Mouse (Mus musculus) ES-CJ7 (cell line): ENCODE measurements at regions not wholly inside any gene's neighbourhood (a gene's known extent, or its start where the extent isn't known, plus 50 kb on each side); places are given as distances from the start of the nearest gene placed in this dataset.

Experiments used
- DNase-seq: peaks from one replicate; pipeline ENCODE4 v3.0.0; 2011; ENCODE audit warnings: low read depth, low spot score

DNA sequence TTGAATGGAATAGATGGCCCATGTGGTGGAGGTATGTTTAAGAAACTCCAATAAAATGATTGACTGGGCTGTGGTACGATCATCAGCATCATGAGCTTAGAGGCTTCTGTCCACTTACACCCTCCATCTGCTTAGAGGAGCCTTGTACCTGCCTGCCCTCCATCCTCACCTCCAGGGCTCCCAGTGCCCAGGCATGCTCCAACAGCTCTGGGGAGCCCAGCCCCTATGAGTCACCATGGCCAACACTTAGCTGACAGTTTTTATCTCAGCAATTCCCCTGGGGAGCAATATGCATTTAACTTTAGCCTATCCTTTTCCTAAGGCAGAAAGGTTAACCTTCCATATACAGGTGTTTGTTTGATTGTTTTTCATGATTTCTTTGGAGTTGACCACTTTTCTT is 174.3 kb upstream of the Plxna2 start:
- no peak for DNase-seq

DNA sequence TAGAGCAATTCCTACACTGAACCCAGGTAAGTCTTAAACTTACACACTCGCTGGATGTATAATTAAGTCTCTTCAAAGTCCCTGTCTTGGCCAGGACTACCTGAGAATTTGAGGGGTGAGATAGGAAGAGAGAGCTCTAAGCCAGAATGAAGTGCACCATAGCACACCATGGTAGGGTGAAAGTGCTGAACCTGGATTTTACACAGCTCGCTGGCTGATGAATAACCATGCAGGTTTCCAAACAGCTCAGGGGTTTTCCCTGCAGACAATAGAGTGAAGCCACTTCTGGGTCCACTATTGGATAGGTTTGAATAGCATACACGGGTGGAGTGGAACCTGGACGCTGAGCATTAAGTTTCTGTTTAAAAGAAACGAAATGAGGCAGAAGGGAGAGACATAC is 180.7 kb upstream of the Plxna2 start:
- no peak for DNase-seq

DNA sequence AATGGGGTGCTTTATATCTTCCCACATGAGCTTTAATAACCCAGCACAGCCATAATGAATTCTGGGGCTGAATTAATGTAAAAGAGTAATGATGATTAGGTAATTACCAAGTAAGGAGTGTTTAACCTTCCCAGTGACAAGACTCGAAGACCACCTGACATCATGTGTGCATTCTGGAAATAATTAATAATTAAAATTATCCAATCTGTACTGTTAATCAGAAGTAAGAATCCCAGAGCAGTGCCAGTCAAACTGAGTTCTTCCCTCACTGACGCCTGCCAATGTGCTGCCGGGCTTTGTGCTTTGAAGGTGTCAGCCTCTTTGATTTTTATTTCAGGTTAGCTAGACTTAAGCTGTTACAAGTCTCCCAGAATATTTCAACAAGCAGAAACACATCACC is 183.0 kb upstream of the Plxna2 start:
- no peak for DNase-seq

DNA sequence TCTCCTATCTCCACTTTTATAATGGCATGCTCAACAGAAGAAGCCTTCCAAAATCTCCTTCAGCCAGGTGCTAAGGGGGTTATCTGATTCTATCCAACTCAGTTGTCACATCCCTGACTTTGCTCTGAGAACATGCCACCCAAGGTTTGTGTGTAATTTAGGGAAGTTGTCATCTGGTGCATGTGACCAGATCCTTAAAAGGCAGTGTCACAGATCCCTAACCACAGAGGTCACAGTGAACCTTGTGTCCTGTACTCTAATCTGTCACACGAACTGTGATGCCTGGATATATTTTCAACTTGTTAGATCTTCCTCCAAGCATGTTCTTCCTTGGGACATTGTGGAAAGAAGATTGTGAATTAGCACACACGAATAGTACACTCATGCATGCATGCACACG is 189.4 kb upstream of the Plxna2 start:
- no peak for DNase-seq

DNA sequence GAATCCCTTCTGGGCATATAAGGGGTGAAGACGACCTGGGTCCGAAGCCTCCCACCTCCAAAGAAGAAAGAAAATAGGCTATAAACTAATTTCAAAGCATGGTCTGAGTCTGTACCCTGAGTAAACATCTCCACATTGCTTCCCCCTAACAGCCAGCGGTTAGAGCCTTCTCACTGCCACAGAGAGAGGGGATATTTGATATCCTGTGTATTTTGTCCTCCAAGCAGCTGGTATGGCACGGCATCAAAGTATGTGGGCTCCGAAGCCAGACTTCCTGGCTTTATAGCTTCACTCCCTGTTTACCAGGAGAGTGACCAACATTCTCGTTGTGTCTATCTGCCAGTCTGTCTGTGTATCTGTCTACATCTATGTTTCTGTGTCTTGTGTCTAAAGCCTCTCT is 191.7 kb upstream of the Plxna2 start:
- no peak for DNase-seq

DNA sequence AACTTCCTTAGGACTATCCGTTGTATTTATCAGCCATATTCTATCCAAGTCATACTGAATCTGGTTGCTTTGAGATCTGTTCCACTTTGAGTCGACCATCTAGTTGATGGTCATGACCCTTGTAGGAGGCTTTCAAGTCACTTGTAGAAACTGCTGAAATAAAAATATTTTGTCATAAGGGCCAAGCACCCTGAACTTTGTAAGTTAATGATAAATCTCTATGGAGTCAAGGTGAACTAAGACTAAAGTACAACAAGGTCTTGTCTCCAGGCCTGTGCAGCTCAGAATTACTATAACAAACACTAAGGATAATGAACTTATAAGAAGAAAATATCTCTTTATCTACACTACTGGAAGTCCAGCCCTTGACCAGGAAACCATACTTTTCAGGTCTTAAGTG is 193.8 kb upstream of the Plxna2 start:
- DNase-seq: no peak

DNA sequence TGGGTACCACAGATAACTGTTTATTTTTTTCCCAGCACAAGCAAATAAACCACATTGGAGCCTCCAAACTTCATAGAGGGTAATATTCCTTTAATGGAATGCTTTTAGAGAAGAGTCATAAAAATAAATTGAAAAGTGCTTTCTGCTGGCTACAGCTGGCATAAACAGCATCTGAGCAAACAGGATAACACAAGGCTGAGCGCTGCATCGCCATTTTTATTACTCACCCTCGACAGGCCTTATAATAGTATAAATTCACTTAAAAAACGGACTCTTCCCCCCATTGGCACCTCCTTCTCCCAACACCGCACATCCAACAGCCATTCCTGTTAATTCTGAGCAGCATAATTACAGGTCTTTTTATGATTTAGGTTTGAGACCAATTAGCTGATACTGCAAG is 205.8 kb upstream of the Plxna2 start:
- DNase-seq: no peak

DNA sequence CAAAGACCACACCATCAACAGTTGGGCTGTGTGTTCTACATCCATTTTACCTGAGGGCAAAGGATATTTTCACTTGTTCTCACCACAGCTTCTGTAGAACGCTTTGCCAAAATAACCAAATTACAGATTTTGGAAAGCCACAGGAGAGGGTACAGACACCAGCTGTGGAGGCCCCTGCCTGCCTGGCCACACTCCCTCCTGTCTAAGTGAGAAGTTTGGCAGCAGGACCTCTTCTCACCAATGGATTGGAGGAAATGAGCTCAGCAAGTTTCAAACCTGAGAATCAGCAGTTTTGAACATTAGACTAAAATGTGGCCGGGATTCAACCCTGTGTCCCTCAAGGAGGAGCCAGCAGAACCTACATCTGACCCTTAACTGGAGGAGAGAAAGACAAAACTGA is 206.2 kb upstream of the Plxna2 start:
- no peak for DNase-seq

DNA sequence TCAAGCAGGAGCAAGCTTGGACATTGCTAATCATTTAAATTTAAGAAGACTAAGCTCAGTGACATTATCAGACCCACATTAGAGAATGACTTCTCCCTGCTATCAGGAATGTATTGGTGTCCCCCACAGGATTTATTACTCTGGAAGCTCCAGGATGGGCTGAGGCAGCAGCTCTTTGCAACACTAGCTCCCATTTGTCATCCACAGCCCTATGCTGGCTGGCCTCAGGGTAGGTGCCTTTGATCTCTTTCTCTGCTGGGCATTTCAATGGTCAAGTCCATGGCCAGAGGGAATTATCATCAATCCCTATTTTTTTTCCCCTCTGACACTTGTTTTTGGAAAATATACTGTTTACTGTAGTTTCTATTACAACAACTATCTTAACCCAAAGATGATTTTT is 218.7 kb upstream of the Plxna2 start:
- DNase-seq: no peak

DNA sequence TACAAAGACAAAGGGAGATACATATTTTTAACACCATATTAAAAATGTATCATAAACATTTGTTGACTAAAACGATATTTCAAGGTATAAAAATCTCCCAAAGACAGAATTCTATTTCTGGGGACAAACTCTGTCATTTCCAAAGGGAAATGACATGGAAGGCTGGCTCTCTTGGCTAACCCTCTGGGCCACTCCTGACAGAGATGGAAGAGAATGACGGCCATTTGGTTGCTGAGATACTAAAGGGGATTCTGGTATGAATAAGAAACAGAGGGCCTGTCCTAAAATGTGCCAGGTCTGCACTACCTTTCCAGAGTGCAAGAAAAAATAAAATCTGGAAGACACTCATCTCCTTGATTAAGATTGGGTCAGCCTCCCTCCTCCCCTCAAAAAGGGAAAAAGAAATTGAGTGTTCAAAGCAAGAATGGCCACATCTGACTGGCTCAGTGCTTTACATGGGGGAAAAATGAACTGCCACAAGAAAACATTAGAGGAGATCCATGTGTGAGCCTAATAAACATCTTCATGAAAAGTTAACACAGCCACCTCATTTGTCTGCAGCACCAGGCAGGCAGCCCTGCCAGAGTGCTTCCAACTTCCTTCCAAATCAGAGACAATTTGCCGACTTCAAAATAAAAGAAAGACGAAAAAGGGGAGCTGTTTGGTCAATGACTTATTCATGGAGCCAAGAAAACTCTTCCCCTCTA is 221.1 kb upstream of the Plxna2 start:
- DNase-seq: no peak

DNA sequence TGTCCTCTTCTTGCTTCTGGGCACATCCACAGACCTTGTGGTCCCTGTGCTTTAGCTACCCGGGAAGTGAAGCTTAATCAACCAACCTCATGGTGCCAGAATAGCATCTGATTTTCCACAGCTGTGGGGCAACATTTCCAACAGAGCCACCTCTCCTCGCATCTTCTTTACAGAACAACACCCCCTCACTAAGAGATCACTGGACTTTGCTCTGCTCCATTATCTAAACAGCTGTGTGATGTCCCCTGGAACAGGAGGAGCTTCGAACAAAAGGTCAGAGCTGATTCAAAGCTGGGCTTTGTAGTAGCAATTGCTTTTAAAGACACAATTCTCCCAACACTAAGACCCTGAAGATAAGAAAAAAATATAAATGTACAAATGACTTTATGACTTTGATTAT is 224.3 kb upstream of the Plxna2 start:
- DNase-seq: no peak

DNA sequence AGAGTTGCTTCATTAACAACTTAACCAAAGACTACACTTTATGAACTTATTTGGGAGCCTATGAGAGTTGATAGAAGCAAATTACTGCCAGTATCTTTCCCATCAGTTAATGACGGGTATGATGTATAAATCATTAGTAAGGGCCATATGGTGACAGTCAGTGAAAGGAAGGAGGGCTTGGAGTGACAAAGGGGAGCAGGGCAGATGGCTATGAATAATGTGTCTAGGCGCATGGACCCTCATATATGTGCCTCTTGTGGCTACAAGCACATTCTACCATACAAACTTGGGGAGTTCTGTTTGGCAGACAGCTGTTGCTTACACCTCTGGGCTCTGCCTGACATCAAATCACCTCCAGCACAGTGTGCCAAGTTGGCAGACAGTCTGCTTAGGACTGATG is 227.8 kb upstream of the Plxna2 start:
- no peak for DNase-seq

DNA sequence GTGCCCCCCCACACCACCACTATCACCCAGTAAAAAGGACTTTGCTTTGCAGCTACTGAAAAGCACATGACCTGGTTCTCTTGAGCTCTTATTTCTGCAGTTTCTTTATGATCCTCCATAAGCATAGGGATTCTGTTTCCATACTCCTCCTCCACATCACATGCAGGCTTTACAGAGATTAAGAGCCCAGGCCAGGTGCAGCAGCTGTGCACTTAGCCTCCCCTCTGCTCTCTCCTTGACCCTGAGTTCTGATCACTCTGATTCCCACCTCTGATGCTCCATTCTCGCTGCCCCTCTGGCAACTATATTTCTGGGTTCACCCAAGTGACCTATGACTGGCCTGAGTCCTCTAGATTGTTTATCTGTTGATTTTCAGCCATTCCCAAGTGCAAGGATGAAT is 239.9 kb upstream of the Plxna2 start:
- DNase-seq: no peak

DNA sequence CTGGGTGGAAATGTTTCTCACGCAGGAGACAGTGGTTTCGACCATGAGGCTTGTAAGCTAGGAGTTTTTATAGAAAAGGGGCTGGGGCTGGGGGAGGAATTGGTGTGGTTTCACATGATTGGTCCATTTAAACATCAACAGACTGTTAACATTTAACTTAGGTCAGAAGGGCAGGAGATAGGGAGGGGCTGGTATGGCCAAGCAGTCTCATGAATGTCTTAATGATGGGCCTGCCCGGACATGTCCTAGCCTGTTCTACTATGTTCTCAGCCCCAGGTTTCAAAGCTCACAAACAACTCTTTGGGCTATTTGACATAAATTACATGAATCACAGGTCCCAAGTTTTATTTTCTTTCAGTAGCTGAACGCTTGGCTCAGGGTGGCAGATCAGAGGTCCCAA is 244.5 kb upstream of the Plxna2 start:
- DNase-seq: peak; percentile 43

DNA sequence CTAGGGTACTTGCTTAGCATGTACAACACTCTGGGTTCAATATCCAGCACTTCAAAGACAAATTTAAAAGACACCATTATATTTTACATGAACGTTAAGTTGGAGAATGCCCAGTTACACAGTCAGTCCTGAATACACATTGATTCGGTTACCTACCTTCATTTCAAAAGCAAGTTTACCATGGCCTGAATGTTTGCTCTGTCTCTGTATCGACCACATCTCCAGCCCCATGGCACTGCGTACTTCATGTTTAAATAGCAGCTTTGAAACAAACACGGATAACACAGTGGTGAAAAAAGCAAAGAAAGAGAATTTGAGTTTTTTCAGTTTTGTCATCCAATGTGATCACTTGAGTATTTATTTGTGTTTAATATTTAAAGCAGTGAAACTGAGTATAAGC is 254.1 kb upstream of the Plxna2 start:
- DNase-seq: no peak

DNA sequence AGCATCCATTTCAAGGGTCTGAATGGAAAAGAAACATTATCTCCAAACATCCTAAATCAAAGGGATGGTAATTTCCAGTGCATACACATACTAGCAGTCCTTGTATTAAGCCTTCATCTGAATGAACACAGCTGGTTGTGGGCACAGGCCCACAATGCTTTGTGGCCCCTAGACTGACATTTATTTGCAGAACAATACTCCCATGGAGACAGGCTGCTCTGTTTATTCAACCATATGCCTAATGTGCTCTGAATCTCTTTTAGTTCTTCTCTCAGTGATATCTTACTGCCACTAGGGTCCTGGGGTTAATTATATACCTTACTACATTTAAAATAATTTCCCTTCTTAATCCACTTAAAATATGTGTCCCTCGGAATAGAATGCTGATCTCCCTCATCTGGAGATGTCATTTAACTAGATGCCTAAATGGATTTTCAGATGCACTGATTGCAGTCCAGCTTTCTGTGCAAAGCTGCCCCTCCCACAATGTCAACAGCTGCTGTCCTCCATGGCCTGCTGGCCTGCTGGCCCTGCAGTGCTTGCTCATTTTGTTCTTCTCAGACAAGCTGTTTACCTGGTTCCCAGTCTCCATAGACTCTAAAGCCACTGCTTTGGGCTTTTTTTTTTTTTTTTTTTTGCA is 254.8 kb upstream of the Plxna2 start:
- DNase-seq: no peak

DNA sequence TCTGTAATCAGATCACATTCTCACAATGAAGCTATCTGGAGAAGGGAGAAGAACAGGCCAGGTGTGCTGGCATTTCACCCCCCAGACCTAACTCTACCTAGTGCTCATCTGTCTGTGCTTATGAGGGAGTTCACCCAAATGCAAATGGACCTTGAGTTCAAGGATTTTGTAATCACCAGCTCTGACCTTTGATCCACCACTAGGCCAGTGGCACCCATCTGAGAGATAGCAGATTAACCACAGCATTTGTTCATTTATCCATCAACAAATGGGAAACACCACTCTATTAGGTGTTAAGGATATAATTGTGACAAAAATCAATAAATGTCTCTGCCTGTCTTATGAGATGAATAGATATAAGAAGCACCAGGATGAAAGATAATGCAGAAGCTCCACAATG is 255.7 kb upstream of the Plxna2 start:
- DNase-seq: no peak

DNA sequence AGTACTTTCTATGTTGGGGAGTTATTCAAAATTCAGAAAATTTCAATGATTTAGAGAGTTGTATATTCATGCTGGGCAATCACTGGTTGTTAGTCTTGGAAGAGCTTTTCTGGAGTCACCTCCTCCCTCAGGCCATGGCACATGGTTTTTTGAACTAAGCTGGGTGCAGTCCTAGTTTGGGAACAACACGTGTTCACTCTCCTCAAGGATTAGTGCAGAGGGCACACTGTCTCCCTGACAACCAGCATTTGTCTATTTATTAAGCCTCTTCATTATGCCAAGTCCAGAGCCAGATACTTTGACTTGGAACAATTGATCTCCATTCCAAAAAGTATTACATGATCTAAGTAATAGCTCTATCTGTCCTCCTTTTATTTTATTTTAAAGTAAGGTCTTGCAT is 256.7 kb upstream of the Plxna2 start:
- no peak for DNase-seq

DNA sequence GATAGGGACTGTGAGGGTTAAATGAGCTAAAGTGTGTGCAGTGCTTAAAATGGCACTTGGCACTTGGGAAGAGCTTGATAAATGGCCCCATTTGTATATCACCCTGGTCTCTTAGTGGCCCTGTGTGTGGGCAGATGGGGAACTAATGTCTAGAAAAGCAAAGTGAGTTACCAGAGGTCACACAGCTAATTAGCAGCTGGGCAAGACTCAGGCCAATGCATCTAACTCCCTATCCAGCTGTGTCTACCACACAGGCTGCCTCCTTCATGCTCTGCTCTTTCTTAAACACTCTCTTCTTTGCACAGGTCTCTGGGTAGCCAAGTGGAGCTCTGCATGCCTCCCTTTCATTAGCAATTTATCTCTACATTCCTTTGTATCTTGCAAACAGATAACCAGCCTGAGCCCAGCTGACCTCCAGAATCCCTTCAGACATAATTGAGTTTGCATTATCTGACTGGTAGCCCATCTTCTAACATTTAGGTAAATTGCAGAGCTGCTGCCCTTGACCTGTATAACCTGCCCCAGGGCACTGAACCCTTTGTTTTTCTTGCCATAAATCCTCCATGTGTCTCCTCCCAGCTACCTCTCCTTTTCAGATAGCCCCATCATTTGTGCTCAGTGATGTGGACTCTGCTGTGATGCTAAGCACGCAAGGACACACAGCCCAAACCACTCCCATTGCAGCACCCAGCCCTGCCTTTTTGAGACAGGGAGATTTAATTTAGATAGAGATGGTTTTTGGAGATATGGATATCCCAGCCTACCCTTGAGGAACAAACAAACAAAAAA is 263.5 kb upstream of the Plxna2 start:
- no peak for DNase-seq

DNA sequence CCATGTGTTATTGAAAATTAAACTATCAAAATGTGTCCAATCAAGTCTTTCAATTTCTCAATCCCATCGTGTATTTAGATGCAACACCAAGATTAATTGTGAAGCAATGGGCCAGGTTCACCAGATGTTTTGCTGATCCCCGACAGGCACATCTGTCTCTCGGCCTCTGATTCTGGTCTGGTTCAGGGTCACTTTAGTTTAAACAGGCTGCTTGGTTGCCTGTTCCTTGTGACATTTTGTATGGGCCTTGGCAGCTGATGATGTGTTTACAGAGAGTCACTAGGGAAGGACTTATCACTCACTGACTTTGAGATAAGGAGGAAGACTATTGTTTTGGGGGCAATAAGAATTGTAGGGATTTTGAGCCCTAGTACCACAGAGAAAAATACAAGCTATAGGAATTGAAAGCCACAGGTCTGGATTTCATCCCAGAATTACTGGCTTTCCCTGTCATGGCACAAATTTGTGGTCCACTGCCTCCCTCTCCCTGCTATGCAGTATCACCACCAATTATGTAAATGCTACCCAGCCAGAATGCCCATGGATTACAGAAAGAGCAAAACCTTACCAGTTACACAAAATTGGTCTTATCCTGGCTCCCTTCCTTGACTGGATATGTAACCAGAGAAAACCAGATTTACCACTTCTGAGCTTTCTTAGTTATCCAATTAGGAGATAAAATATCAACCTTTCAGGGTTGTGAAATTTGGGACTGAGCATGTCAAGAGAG is 272.5 kb upstream of the Plxna2 start:
- no peak for DNase-seq

DNA sequence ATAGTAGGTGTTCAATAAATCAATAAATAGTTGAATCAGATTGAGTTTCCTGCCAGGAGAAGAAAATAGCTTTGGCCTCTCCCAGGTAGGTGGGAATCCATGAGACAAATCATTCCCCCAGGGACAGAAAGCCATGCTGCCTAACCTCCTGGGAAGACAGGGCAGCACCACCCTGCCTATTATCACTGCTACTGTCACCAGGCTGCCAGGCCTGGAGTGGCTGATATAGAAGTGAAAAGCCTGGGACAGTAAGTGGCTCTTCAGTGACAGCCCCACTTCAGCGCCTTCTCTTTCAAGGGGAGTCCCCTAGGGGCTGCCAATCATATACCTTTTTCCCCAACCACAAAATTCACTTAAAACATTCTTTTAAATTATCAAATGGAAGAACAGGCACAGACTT is 275.4 kb upstream of the Plxna2 start:
- no peak for DNase-seq

DNA sequence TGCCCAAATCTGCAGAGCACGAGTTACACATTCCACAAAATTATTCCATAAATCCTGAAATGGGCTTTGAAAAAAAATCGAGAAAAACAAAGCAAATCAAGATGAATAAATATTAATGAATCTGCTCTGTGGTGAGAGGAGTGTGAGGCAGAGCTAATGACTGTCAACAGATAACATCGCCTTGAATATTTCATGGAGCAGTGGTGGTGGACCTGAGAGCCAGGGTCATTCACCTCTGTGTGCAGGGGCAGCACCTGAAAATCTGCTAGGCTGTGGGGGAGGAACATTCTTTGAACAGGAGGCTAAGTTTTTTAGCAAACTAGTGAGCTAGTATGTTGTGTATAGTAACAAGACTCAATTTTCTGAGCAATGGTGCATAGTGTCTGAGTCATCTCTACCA is 276.3 kb upstream of the Plxna2 start:
- DNase-seq: no peak
